8 mouse cellular contexts compared by ENCODE assay signal in the genomic region with DNA sequence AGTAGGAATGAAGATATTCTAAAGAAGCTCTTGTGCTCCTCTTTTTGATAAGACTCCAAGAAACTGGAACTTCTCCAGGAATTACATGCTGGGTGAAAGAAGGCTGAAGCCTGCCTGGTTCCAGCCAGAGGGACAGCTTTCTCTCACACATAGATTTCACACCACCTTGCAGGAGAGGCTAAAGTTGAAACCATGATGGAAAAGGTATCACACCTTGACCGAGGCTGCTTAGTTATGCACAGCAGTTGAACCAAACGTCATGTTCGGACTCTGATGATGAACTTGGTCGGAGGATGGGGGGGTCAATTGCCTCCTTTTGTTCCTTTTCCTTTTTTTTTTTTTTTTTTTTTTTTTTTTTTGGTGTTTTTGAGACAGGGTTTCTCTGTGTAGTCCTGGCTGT. TPM values are rescaled to one million over a fixed set of nuclear protein-coding genes. Genes with fewer than 3 reads are reported as not detected.
DNase-seq lines count a peak whose midpoint lies in the region; ATAC-seq and TF ChIP-seq lines count a peak whose summit lies in the region.

No protein-coding gene starts in this region.

- H3K4me3 ChIP-seq in lung, embryonic 15.5 days = peak overlapping the region; percentile 83; the same call in 1 of the 2 replicates
- 0 out of 2 replicates have a peak overlapping the region, but pooled peaks have one; percentile 93 for H3K4me3 ChIP-seq in cortical plate, adult 2 months (ENCODE audit: insufficient read depth, low read length)
- H3K4me3 ChIP-seq in hindbrain, embryonic 16.5 days (ENCODE audit: low read length) = peak overlapping the region; percentile 87
- peak overlapping the region; percentile 99; the same call in 1 of the 2 replicates for H3K4me3 ChIP-seq in neural tube, embryonic 13.5 days

- H3K27ac ChIP-seq in lung, embryonic 15.5 days = no peak overlapping the region
- no peak overlapping the region for H3K27ac ChIP-seq in cortical plate, adult 2 months (ENCODE audit: insufficient read depth, low read length)
- no peak overlapping the region; the same call in 1 of the 2 replicates for H3K27ac ChIP-seq in hindbrain, embryonic 16.5 days (ENCODE audit: low read depth, low read length)
- peak overlapping the region; percentile 83; the same call in 1 of the 2 replicates for H3K27ac ChIP-seq in neural tube, embryonic 13.5 days (replicated peaks)

- H3K27me3 ChIP-seq in lung, embryonic 15.5 days = no peaks in the 10 kb centered on the region
- no peaks in the 10 kb centered on the region for H3K27me3 ChIP-seq in hindbrain, embryonic 16.5 days (replicated peaks; ENCODE audit: control insufficient read depth, insufficient read depth, low read length)
- H3K27me3 ChIP-seq in neural tube, embryonic 13.5 days = no peaks in the 10 kb centered on the region

- no peaks in the 10 kb centered on the region for H3K9me3 ChIP-seq in lung, embryonic 15.5 days
- no peaks in the 10 kb centered on the region for H3K9me3 ChIP-seq in hindbrain, embryonic 16.5 days (ENCODE audit: control insufficient read depth, low read length)
- no peaks in the 10 kb centered on the region for H3K9me3 ChIP-seq in neural tube, embryonic 13.5 days

- H3K4me2 ChIP-seq in lung, embryonic 15.5 days = peak overlapping the region; percentile 46
- peak overlapping the region; percentile 63 for H3K4me2 ChIP-seq in hindbrain, embryonic 16.5 days (ENCODE audit: low read length)
- peak overlapping the region; percentile 81 for H3K4me2 ChIP-seq in neural tube, embryonic 13.5 days

- peaks cover 16% of the 10 kb centered on the region for H3K4me1 ChIP-seq in lung, embryonic 15.5 days
- peaks cover 4% of the 10 kb centered on the region; the same call in 1 of the 2 replicates for H3K4me1 ChIP-seq in cortical plate, adult 2 months (ENCODE audit: control insufficient read depth, insufficient read depth, low read length)
- peaks cover 11% of the 10 kb centered on the region for H3K4me1 ChIP-seq in hindbrain, embryonic 16.5 days (ENCODE audit: control insufficient read depth, insufficient read depth, low read depth, low read length)
- peaks cover 15% of the 10 kb centered on the region for H3K4me1 ChIP-seq in neural tube, embryonic 13.5 days (replicated peaks)

- no peak overlapping the region for H3K9ac ChIP-seq in lung, embryonic 15.5 days
- H3K9ac ChIP-seq in hindbrain, embryonic 16.5 days (ENCODE audit: low read depth, low read length) = no peak overlapping the region
- no peak overlapping the region for H3K9ac ChIP-seq in neural tube, embryonic 13.5 days

- H3K36me3 ChIP-seq in lung, embryonic 15.5 days = peaks cover 5% of the 10 kb centered on the region; the same call in 1 of the 2 replicates
- H3K36me3 ChIP-seq in hindbrain, embryonic 16.5 days (ENCODE audit: control insufficient read depth, insufficient read depth, low read length) = no peaks in the 10 kb centered on the region
- peaks cover 6% of the 10 kb centered on the region for H3K36me3 ChIP-seq in neural tube, embryonic 13.5 days

- no peak for DNase-seq in lung, adult 18-20 months
- DNase-seq in urinary bladder, postnatal 14 days (ENCODE audit: low spot score) = no peak
- no peak for DNase-seq in embryo, embryonic 9.5 days (ENCODE audit: extremely low spot score)

- TF ChIP-seq POLR2A in cortical plate, adult 2 months (IDR thresholded peaks at IDR 0.05; ENCODE audit: extremely low read depth, insufficient read depth, low read length) = no peak

- ATAC-seq in lung, embryonic 15.5 days (ENCODE audit: borderline replicate concordance, extremely low read depth, low FRiP score, low TSS enrichment) = no peak
- no peak for ATAC-seq in hindbrain, embryonic 16.5 days
- ATAC-seq in neural tube, embryonic 13.5 days (ENCODE audit: low read depth) = no peak
- ATAC-seq in activated CD4-positive, CD25-positive, alpha-beta regulatory T cell, adult 4 months = no peak

- WGBS in lung, embryonic 15.5 days = 80% methylated on average over 4 of the region's 4 CpGs
- 91% methylated on average over 4 of the region's 4 CpGs for WGBS in hindbrain, embryonic 16.5 days
- WGBS in neural tube, embryonic 13.5 days = 90% methylated on average over 4 of the region's 4 CpGs

- no peak for TF ChIP-seq CTCF in cortical plate, adult 2 months (IDR thresholded peaks at IDR 0.05; ENCODE audit: extremely low read depth, insufficient read depth, low read length)

RNA-seq across cellular contexts. Expression of a gene that starts 0.6 kb away (rescaled TPM):
- polyA plus RNA-seq in lung, embryonic 15.5 days (2015; fragmentation: Nextera tagmentation; extraction: Ambion mirVana) = 651 and 672 TPM in 2 replicates
- 175 and 184 TPM in 2 replicates for polyA plus RNA-seq in cortical plate, adult 2 months (2012; rRNA removed)
- 489 and 503 TPM in 2 replicates for polyA plus RNA-seq in hindbrain, embryonic 16.5 days (2015; fragmentation: Nextera tagmentation; extraction: Ambion mirVana)
- polyA plus RNA-seq in neural tube, embryonic 13.5 days (2015; fragmentation: Nextera tagmentation; extraction: Ambion mirVana) = 626 and 642 TPM in 2 replicates
- 100 to 1,000 TPM; 350 to 389 TPM for polyA plus RNA-seq in activated CD4-positive, CD25-positive, alpha-beta regulatory T cell, adult 4 months (2017; shearing (Covaris generic))

RNA-seq across cellular contexts. Expression of a gene that starts 36.2 kb away (rescaled TPM):
- 232 and 240 TPM in 2 replicates for polyA plus RNA-seq in lung, embryonic 15.5 days (2015; fragmentation: Nextera tagmentation; extraction: Ambion mirVana)
- 82.0 and 82.2 TPM in 2 replicates for polyA plus RNA-seq in cortical plate, adult 2 months (2012; rRNA removed)
- polyA plus RNA-seq in hindbrain, embryonic 16.5 days (2015; fragmentation: Nextera tagmentation; extraction: Ambion mirVana) = 172 and 196 TPM in 2 replicates
- polyA plus RNA-seq in neural tube, embryonic 13.5 days (2015; fragmentation: Nextera tagmentation; extraction: Ambion mirVana) = 214 and 256 TPM in 2 replicates
- 100 to 1,000 TPM; 216 to 267 TPM for polyA plus RNA-seq in activated CD4-positive, CD25-positive, alpha-beta regulatory T cell, adult 4 months (2017; shearing (Covaris generic))

RNA-seq across cellular contexts. Expression of a gene that starts 42.0 kb away (rescaled TPM):
- 39.6 and 39.8 TPM in 2 replicates for polyA plus RNA-seq in lung, embryonic 15.5 days (2015; fragmentation: Nextera tagmentation; extraction: Ambion mirVana)
- 17.8 and 18.4 TPM in 2 replicates for polyA plus RNA-seq in cortical plate, adult 2 months (2012; rRNA removed)
- 41.4 and 41.7 TPM in 2 replicates for polyA plus RNA-seq in hindbrain, embryonic 16.5 days (2015; fragmentation: Nextera tagmentation; extraction: Ambion mirVana)
- polyA plus RNA-seq in neural tube, embryonic 13.5 days (2015; fragmentation: Nextera tagmentation; extraction: Ambion mirVana) = 44.2 and 45.8 TPM in 2 replicates
- 10 to 100 TPM; 80.2 to 95.9 TPM for polyA plus RNA-seq in activated CD4-positive, CD25-positive, alpha-beta regulatory T cell, adult 4 months (2017; shearing (Covaris generic))
